Mouse (Mus musculus): ENCODE data around the gene Sec14l2.

- TF ChIP-seq CTCF (IDR thresholded peaks at IDR 0.05; ENCODE audit: low read depth, low read length) (no peak), POLR2A (IDR thresholded peaks at IDR 0.05; ENCODE audit: extremely low read depth, insufficient read depth, low read length) (no peak)
Observed at GRCm38 (mm10) chr11:4121691-4122090, 1.5 kb downstream of the Sec14l2 start.
